Comparison of ENCODE assay signal across 16 mouse cellular contexts in the genomic region with DNA sequence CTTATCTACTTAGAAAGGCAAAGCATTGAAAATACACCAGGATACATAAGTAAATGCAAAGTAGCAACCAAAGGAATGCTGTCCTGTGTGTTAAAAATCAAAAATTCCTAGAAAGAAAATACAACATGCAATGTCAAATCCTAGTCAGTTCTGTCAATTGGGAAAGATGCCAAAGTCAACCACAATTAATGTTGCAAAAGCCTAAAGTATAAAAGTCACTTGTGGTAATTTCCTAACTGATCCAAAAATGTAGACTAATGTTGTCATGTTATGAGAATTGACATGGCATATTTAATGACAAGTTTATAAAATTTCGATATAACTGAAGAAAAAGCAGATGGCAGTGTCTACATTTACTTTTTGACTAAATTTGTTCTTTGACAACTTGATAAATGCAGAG.
"Had no signal": no experiment of that assay in that cellular context is flagged by ENCODE, and none has a peak within 500 bp of the region (broad histone marks: within the 10 kb centered on the region; RNA-seq: fewer than 3 reads in every experiment).

No protein-coding gene starts in this region.

- H3K27ac ChIP-seq: kidney, postnatal 0 days; limb, embryonic 12.5 days; liver, embryonic 15.5 days; macrophage; midbrain, embryonic 15.5 days; neural tube, embryonic 12.5 days had no signal

- H3K4me2 ChIP-seq: limb, embryonic 12.5 days; liver, embryonic 15.5 days; midbrain, embryonic 11.5 days; midbrain, embryonic 15.5 days; neural tube, embryonic 12.5 days had no signal

- H3K36me3 ChIP-seq: limb, embryonic 12.5 days; liver, embryonic 15.5 days; midbrain, embryonic 15.5 days; neural tube, embryonic 12.5 days had no signal

- H3K4me3 ChIP-seq: limb, embryonic 12.5 days; liver, embryonic 15.5 days; megakaryocyte, embryonic 14.5 days; midbrain, embryonic 15.5 days; neural tube, embryonic 12.5 days had no signal

- DNase-seq: kidney, postnatal 36 days; layer of hippocampus, adult 9-11 months; layer of hippocampus, postnatal 36 days; liver; lung, adult 2 months; lung, postnatal 10 days; thymus, adult 18-20 months; thymus, postnatal 14 days had no signal

- ATAC-seq: midbrain, embryonic 15.5 days had no signal

- H3K9me3 ChIP-seq: liver, embryonic 15.5 days; midbrain, embryonic 15.5 days; neural tube, embryonic 12.5 days had no signal

- H3K9ac ChIP-seq: limb, embryonic 12.5 days; liver, embryonic 15.5 days; midbrain, embryonic 15.5 days; neural tube, embryonic 12.5 days had no signal

- H3K4me1 ChIP-seq: limb, embryonic 12.5 days; liver, embryonic 15.5 days; megakaryocyte, embryonic 14.5 days; midbrain, embryonic 15.5 days; neural tube, embryonic 12.5 days had no signal

- H3K27me3 ChIP-seq: limb, embryonic 12.5 days; liver, embryonic 15.5 days; megakaryocyte, embryonic 14.5 days; midbrain, embryonic 15.5 days; neural tube, embryonic 12.5 days had no signal
